Mouse (Mus musculus) mesoderm, embryonic 11.5 days (tissue): ENCODE results near the gene Gpx2.

Experiments used
- DNase-seq: peaks from one replicate; pipeline ENCODE4 v3.0.0-alpha.2; 2012; ENCODE audit warnings: low read depth, low spot score

Gene Gpx2

GRCm38 (mm10) chr12:76752652-76753318 is 42.6 kb downstream of the Gpx2 start:
- DNase-seq, result peak; percentile 71

GRCm38 (mm10) chr12:76750866-76751459 is 44.4 kb downstream of the Gpx2 start:
- DNase-seq, result no peak
